Mouse (Mus musculus): ENCODE results near the gene Dnaaf3. TPM values are rescaled to one million over a fixed set of nuclear protein-coding genes. Genes with fewer than 3 reads are reported as not detected.
A peak's percentile ranks its signal among the peaks of the same experiment; 100 is the strongest.

The Dnaaf3 gene
- total and polyA plus RNA-seq, 2 experiments from 2014 or later, result 1.7 to 2.4 TPM

DNA sequence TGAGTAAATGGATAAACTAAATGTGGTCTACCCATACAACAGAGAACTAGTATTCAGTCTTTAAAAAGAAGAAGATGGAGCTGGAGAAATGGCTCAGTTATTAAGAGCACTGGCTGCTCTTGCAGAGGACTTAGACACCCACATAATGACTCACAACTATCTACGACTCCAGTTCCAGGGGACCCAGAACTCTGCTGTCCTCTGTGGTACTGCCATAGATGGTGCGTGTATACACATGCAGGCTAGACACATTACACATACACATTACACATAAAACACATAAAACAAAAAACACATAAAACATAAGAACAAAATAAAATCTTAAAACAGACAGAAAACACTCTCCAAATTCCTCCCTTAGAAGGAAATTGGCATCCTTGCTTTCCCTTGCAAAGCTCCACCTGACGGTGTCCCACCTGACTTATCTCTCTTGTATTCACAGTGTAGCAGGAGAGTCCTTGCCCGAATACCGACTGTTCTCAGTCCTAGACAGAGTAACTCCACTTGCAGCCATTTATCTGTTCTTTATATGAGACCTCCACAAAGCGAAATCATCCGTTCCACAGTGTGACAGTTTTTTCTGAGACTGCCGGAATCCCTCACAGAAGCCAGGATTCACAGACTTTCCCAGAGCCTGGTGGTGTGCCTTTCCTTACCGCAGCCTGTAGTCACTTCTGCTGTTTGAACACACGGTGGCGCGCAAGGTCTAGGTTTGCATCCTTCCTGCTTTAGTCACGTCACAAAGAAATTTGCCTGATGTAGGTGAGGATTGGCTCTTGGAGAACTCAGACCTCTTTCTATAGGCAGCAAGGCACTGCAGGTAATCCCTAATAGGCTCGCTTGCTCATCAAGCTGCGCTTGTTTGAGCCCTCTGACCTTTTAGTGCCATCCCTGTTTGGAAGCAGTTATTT lies 24.3 kb upstream of the Dnaaf3 start:
- H3K27me3 ChIP-seq (ENCODE audit: insufficient read depth, low read length), result no peaks in the 10 kb centered on the region
- 15% methylated on average over 15 of the region's 15 CpGs for WGBS
- DNase-seq (ENCODE audit: low spot score) (peak; percentile 96), ATAC-seq (ENCODE audit: low FRiP score) (peak; percentile 95)
- peak overlapping the region; percentile 13; the same call in 1 of the 2 replicates for H3K4me2 ChIP-seq (ENCODE audit: low read depth, low read length, poor library complexity, severe bottlenecking)
- H3K9me3 ChIP-seq (ENCODE audit: low read length), result no peaks in the 10 kb centered on the region
- no peak overlapping the region for H3K9ac ChIP-seq (replicated peaks; ENCODE audit: low read length, poor library complexity, severe bottlenecking)
- H3K4me3 ChIP-seq (ENCODE audit: low read depth, low read length), result peak overlapping the region; percentile 8; the same call in 1 of the 2 replicates
- H3K4me1 ChIP-seq (ENCODE audit: insufficient read depth, low read length), result no peaks in the 10 kb centered on the region
- peak; percentile 99 for TF ChIP-seq CTCF (IDR thresholded peaks at IDR 0.05)
- no peaks in the 10 kb centered on the region for H3K36me3 ChIP-seq (ENCODE audit: insufficient read depth, low read length)
- H3K27ac ChIP-seq (ENCODE audit: low read depth, low read length), result no peak overlapping the region

DNA sequence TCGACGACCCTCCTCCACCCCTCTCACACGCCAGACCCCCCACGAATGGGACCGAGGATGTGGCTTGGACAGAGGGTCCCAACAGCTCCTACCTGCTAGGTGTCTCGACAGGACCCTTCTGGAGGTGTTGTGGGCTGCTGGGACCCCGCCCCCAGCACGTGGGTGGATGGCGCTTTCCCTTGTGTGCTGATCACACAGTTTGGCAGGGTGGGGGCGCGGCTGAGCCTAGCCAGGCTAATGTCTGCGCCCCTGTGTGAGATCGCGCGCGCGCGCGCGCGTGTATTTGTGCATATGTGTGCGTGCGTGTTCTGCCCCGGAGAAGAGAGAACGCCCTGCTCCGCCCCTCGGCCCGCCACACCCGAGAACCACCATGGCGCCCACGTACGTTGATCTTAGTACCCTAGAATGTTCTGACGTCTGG lies 15.0 kb upstream of the Dnaaf3 start, which contains the start of gene Syt5:
Gene Syt5 (minus strand): TSS at position 321 of the 421 bp plus-strand sequence.
- WGBS, result 3% methylated on average over 33 of the region's 33 CpGs
- Histone ChIP-seq H3K27me3 (ENCODE audit: insufficient read depth, low read length) (no peaks in the 10 kb centered on the region), H3K9me3 (ENCODE audit: low read length) (no peaks in the 10 kb centered on the region), H3K4me1 (ENCODE audit: insufficient read depth, low read length) (peaks cover 10% of the 10 kb centered on the region), H3K9ac (replicated peaks; ENCODE audit: low read length, poor library complexity, severe bottlenecking) (peak within 1 kb of the TSS; percentile 78), H3K4me3 (ENCODE audit: low read depth, low read length) (peak within 1 kb of the TSS; percentile 54), H3K4me2 (ENCODE audit: low read depth, low read length, poor library complexity, severe bottlenecking) (peak within 1 kb of the TSS; percentile 82), H3K36me3 (ENCODE audit: insufficient read depth, low read length) (no peaks in the 10 kb centered on the region; the same call in 1 of the 2 replicates), H3K27ac (ENCODE audit: low read depth, low read length) (peak within 1 kb of the TSS; percentile 93)
- DNase-seq (ENCODE audit: low spot score) (peak; percentile 92), ATAC-seq (ENCODE audit: low FRiP score) (peak; percentile 90)
- TF ChIP-seq CTCF (IDR thresholded peaks at IDR 0.05), result no peak

DNA sequence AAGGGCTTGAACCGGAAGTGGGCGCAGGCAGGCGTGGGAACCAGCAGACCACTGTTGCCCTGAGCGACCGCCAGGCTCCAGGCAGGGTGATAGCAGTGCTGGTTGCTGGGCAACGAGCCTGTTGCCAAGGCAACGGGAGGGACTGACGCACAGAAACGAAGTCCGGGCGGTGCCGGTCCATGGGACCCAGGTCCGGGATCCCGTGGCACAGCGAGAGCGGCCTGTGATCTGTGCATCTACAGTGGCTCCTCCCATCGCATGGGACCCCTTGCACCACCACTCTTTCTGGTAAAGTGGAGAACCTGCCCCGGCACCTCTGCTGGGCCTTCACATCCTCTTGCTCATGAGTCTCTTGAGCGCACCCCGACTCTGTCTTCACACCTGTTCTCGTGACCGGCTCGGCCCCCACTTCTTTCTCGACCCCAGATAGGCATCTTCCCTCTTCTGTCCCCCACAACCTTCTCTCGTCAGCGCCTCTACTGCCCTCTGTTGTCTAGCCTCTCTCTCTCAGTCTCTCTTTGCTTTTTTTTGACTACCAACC lies 14.4 kb upstream of the Dnaaf3 start:
- peak overlapping the region; percentile 54 for H3K4me3 ChIP-seq (ENCODE audit: low read depth, low read length)
- 1% methylated on average over 26 of the region's 26 CpGs for WGBS
- no peaks in the 10 kb centered on the region; the same call in 1 of the 2 replicates for H3K36me3 ChIP-seq (ENCODE audit: insufficient read depth, low read length)
- peak overlapping the region; percentile 78 for H3K9ac ChIP-seq (replicated peaks; ENCODE audit: low read length, poor library complexity, severe bottlenecking)
- no peaks in the 10 kb centered on the region for H3K27me3 ChIP-seq (ENCODE audit: insufficient read depth, low read length)
- peak; percentile 61 for TF ChIP-seq CTCF (IDR thresholded peaks at IDR 0.05)
- H3K4me1 ChIP-seq (ENCODE audit: insufficient read depth, low read length), result peaks cover 10% of the 10 kb centered on the region
- ATAC-seq (ENCODE audit: low FRiP score) (peak; percentile 91), DNase-seq (ENCODE audit: low spot score) (peak; percentile 96)
- H3K4me2 ChIP-seq (ENCODE audit: low read depth, low read length, poor library complexity, severe bottlenecking), result peak overlapping the region; percentile 82
- no peaks in the 10 kb centered on the region for H3K9me3 ChIP-seq (ENCODE audit: low read length)
- H3K27ac ChIP-seq (ENCODE audit: low read depth, low read length), result peak overlapping the region; percentile 93

DNA sequence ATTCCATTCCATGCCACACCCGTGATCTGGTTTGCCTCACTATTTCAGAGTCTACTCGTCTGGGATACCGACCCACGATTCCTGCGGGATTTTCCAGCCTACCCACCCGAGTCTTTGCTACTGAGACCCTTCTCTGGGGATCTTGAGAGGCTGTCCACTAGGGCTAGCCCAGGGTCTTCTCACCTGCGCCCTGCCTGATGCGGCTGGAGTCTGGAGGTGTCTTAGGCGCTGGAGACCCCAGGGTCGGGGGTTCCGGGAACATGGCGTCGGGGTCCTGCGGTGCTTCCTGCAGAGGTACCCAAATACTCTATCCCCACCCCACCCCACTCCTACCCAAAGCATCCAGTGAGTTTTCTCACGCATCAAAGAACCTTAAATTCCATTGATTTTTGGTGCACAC lies 13.8 kb upstream of the Dnaaf3 start:
- peak; percentile 25; the same call in 1 of the 2 replicates for ATAC-seq (ENCODE audit: low FRiP score)
- Histone ChIP-seq H3K4me3 (ENCODE audit: low read depth, low read length) (peak overlapping the region; percentile 54), H3K36me3 (ENCODE audit: insufficient read depth, low read length) (peaks cover under 1% of the 10 kb centered on the region; the same call in 1 of the 2 replicates), H3K9me3 (ENCODE audit: low read length) (no peaks in the 10 kb centered on the region), H3K9ac (replicated peaks; ENCODE audit: low read length, poor library complexity, severe bottlenecking) (peak overlapping the region; percentile 78), H3K4me1 (ENCODE audit: insufficient read depth, low read length) (peaks cover 10% of the 10 kb centered on the region), H3K27me3 (ENCODE audit: insufficient read depth, low read length) (no peaks in the 10 kb centered on the region), H3K27ac (ENCODE audit: low read depth, low read length) (peak overlapping the region; percentile 93), H3K4me2 (ENCODE audit: low read depth, low read length, poor library complexity, severe bottlenecking) (peak overlapping the region; percentile 82)
- TF ChIP-seq CTCF (IDR thresholded peaks at IDR 0.05), result no peak
- no peak for DNase-seq (ENCODE audit: low spot score)
- WGBS, result 69% methylated on average over 15 of the region's 15 CpGs

DNA sequence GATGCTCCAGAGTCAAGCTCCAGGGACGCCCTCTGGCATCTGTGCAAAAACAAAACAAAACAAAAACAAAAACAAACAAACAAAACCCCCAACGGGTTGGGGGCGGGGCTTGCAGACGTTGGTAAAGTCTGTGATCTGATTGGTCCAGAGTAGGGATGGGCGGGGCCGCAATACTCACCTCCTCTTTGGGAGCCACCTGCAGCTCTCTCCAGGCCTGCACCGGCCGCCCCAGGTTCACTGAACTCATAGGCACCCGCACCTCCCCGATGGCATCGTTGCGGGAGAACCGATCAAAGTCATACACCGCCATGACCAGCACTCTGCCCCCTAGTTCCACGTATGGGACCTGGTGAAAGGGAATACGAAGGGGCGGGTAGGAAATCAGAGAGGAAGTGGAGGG lies 9.8 kb upstream of the Dnaaf3 start:
- Histone ChIP-seq H3K4me1 (ENCODE audit: insufficient read depth, low read length) (peaks cover 7% of the 10 kb centered on the region; the same call in 1 of the 2 replicates), H3K36me3 (ENCODE audit: insufficient read depth, low read length) (peaks cover 17% of the 10 kb centered on the region), H3K4me3 (ENCODE audit: low read depth, low read length) (no peak overlapping the region), H3K9ac (replicated peaks; ENCODE audit: low read length, poor library complexity, severe bottlenecking) (no peak overlapping the region), H3K27me3 (ENCODE audit: insufficient read depth, low read length) (no peaks in the 10 kb centered on the region), H3K9me3 (ENCODE audit: low read length) (no peaks in the 10 kb centered on the region), H3K4me2 (ENCODE audit: low read depth, low read length, poor library complexity, severe bottlenecking) (no peak overlapping the region), H3K27ac (ENCODE audit: low read depth, low read length) (no peak overlapping the region)
- no peak for ATAC-seq (ENCODE audit: low FRiP score)
- DNase-seq (ENCODE audit: low spot score), result no peak
- TF ChIP-seq CTCF (IDR thresholded peaks at IDR 0.05), result no peak
- WGBS, result 43% methylated on average over 17 of the region's 17 CpGs

Measured in midbrain, postnatal 0 days (tissue).